Mouse (Mus musculus): Measurements from ENCODE around the gene Map4k4. TPM values are rescaled to one million over a fixed set of nuclear protein-coding genes. Genes with fewer than 3 reads are reported as not detected.

Map4k4 gene
- polyA plus RNA-seq, 1 experiment from 2014 or later: 49.3 TPM

GRCm38 (mm10) chr1:39913256-39913655, 12.5 kb downstream of the Map4k4 start:
- H3K4me1 ChIP-seq (ENCODE audit: insufficient read depth): peaks cover 4% of the 10 kb centered on the region; the same call in 1 of the 2 replicates
- H3K27ac ChIP-seq (ENCODE audit: low read depth): no peak overlapping the region
- peaks cover 39% of the 10 kb centered on the region for H3K36me3 ChIP-seq (ENCODE audit: insufficient read depth)
- H3K4me3 ChIP-seq (ENCODE audit: low read depth, low read length): no peak overlapping the region
- WGBS: 73% methylated on average over 4 of the region's 4 CpGs
- ATAC-seq (ENCODE audit: insufficient read depth) (no peak), DNase-seq (no peak)
- H3K4me2 ChIP-seq: no peak overlapping the region
- peaks cover 6% of the 10 kb centered on the region; the same call in 1 of the 2 replicates for H3K9me3 ChIP-seq (ENCODE audit: low read depth, low read length)
- H3K27me3 ChIP-seq (ENCODE audit: insufficient read depth, low read length): no peaks in the 10 kb centered on the region
- no peak overlapping the region for H3K9ac ChIP-seq
- no peak for TF ChIP-seq CTCF (IDR thresholded peaks at IDR 0.05; ENCODE audit: low read depth)

DNA sequence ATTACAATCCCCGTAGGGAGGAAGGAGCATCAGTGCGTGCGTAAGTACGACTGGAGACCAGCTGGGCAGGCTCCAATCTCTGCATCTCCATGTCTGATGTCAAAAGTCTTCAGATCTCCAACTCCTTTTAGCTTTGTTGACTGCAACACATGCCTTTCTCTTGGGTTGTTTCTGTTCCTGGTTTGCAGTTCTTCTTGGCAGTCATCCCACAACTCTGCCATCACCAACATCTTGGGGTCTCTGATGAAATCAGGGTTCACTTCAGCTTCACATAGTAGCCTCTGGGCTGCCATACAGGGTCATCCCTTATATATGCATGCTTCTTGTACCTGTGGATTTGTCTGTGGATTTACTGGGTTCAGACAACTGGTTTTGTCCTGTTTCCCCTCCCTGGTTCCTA, 15.4 kb downstream of the Map4k4 start:
- Histone ChIP-seq H3K9ac (no peak overlapping the region), H3K4me2 (no peak overlapping the region), H3K9me3 (ENCODE audit: low read depth, low read length) (peaks cover 6% of the 10 kb centered on the region; the same call in 1 of the 2 replicates), H3K4me1 (ENCODE audit: insufficient read depth) (peaks cover 9% of the 10 kb centered on the region; the same call in 1 of the 2 replicates), H3K27me3 (ENCODE audit: insufficient read depth, low read length) (no peaks in the 10 kb centered on the region), H3K27ac (ENCODE audit: low read depth) (no peak overlapping the region), H3K36me3 (ENCODE audit: insufficient read depth) (peaks cover 23% of the 10 kb centered on the region), H3K4me3 (ENCODE audit: low read depth, low read length) (no peak overlapping the region)
- WGBS: 89% methylated on average over 4 of the region's 4 CpGs
- ATAC-seq (ENCODE audit: insufficient read depth) (no peak), DNase-seq (no peak)
- no peak for TF ChIP-seq CTCF (IDR thresholded peaks at IDR 0.05; ENCODE audit: low read depth)

- no peak for ATAC-seq (ENCODE audit: insufficient read depth)
These were observed 17.3 kb downstream of the Map4k4 start for GRCm38 (mm10) chr1:39917855-39918516.

DNA sequence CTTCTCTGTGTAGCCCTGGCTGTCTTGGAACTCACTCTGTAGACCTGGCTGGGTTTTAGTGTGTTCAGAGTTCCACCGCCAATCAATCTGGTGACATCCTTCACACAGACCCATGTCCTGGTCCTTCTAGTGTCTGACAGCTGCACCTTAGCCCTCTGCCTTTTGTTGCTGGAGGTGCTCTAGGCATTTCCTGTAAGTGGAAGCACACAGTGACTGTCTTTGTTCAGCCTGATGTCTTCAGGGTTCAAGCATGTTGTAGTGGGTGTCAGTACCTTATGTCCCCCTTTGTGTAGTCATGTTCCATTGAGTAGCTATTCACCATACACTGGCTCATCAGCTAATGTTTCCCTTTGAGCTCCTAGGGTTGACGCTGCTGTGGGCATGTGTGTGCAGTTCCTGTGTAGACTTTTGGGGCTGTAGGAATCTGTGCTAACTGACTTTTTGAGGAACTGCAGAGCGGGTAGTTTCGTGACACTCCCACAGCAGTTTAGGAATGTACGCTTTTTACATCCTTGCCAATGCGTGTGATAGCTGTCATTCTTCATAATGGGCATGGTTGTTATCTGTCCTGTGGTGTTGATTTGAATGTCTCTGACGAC, 17.9 kb downstream of the Map4k4 start:
- Histone ChIP-seq H3K4me1 (ENCODE audit: insufficient read depth) (peaks cover 31% of the 10 kb centered on the region), H3K36me3 (ENCODE audit: insufficient read depth) (peaks cover 8% of the 10 kb centered on the region; the same call in 1 of the 2 replicates), H3K27me3 (ENCODE audit: insufficient read depth, low read length) (no peaks in the 10 kb centered on the region), H3K27ac (ENCODE audit: low read depth) (no peak overlapping the region), H3K4me3 (ENCODE audit: low read depth, low read length) (no peak overlapping the region), H3K9me3 (ENCODE audit: low read depth, low read length) (peaks cover 6% of the 10 kb centered on the region; the same call in 1 of the 2 replicates), H3K9ac (no peak overlapping the region), H3K4me2 (no peak overlapping the region)
- ATAC-seq (ENCODE audit: insufficient read depth) (no peak), DNase-seq (no peak)
- WGBS: 61% methylated on average over 7 of the region's 7 CpGs
- TF ChIP-seq CTCF (IDR thresholded peaks at IDR 0.05; ENCODE audit: low read depth): no peak

More at GRCm38 (mm10) chr1:39917855-39918516, 17.3 kb downstream of the Map4k4 start:
- peaks cover 13% of the 10 kb centered on the region; the same call in 1 of the 2 replicates for H3K36me3 ChIP-seq (ENCODE audit: insufficient read depth)
- H3K27me3 ChIP-seq (ENCODE audit: insufficient read depth, low read length): no peaks in the 10 kb centered on the region
- no peak overlapping the region for H3K4me2 ChIP-seq
- TF ChIP-seq CTCF (IDR thresholded peaks at IDR 0.05; ENCODE audit: low read depth): no peak
- H3K4me3 ChIP-seq (ENCODE audit: low read depth, low read length): no peak overlapping the region
- peaks cover 6% of the 10 kb centered on the region; the same call in 1 of the 2 replicates for H3K9me3 ChIP-seq (ENCODE audit: low read depth, low read length)
- H3K27ac ChIP-seq (ENCODE audit: low read depth): no peak overlapping the region
- peaks cover 25% of the 10 kb centered on the region for H3K4me1 ChIP-seq (ENCODE audit: insufficient read depth)
- no peak overlapping the region for H3K9ac ChIP-seq
- DNase-seq: no peak
- 72% methylated on average over 13 of the region's 13 CpGs for WGBS

GRCm38 (mm10) chr1:39920616-39921015, 19.9 kb downstream of the Map4k4 start:
- Histone ChIP-seq H3K9ac (no peak overlapping the region), H3K4me3 (ENCODE audit: low read depth, low read length) (no peak overlapping the region), H3K36me3 (ENCODE audit: insufficient read depth) (peaks cover 10% of the 10 kb centered on the region; the same call in 1 of the 2 replicates), H3K4me2 (no peak overlapping the region), H3K27ac (ENCODE audit: low read depth) (no peak overlapping the region), H3K9me3 (ENCODE audit: low read depth, low read length) (no peaks in the 10 kb centered on the region), H3K4me1 (ENCODE audit: insufficient read depth) (peaks cover 34% of the 10 kb centered on the region), H3K27me3 (ENCODE audit: insufficient read depth, low read length) (no peaks in the 10 kb centered on the region)
- 44% methylated on average over 2 of the region's 2 CpGs for WGBS
- DNase-seq: no peak
- TF ChIP-seq CTCF (IDR thresholded peaks at IDR 0.05; ENCODE audit: low read depth): no peak
- ATAC-seq (ENCODE audit: insufficient read depth): no peak

DNA sequence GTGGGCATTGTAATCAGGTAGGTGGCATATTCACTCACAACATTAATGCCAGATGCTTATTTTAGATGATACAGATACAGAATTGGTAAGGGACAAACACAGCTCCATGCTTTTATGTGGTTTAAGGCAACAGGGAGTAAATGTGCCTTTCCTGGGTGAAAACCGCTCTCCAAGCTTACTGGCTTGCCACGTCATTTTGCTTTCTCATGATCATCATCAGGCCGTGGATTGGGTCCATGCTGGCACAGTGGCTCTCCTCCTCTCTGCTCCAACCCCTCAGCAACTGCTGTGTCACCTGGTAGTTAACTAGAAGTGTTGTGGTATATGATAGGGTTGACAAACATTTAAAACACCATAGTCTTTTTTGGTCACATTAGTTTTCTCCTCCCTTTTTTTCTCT, 21.3 kb downstream of the Map4k4 start:
- Histone ChIP-seq H3K4me2 (no peak overlapping the region), H3K9ac (no peak overlapping the region), H3K9me3 (ENCODE audit: low read depth, low read length) (no peaks in the 10 kb centered on the region), H3K27me3 (ENCODE audit: insufficient read depth, low read length) (no peaks in the 10 kb centered on the region), H3K27ac (ENCODE audit: low read depth) (no peak overlapping the region), H3K36me3 (ENCODE audit: insufficient read depth) (peaks cover 14% of the 10 kb centered on the region; the same call in 1 of the 2 replicates), H3K4me3 (ENCODE audit: low read depth, low read length) (no peak overlapping the region), H3K4me1 (ENCODE audit: insufficient read depth) (peaks cover 34% of the 10 kb centered on the region)
- TF ChIP-seq CTCF (IDR thresholded peaks at IDR 0.05; ENCODE audit: low read depth): no peak
- ATAC-seq (ENCODE audit: insufficient read depth) (no peak), DNase-seq (no peak)
- WGBS: 74% methylated on average over 3 of the region's 3 CpGs

GRCm38 (mm10) chr1:39922714-39923113, 22.0 kb downstream of the Map4k4 start:
- Histone ChIP-seq H3K36me3 (ENCODE audit: insufficient read depth) (peaks cover 14% of the 10 kb centered on the region; the same call in 1 of the 2 replicates), H3K4me3 (ENCODE audit: low read depth, low read length) (no peak overlapping the region), H3K27ac (ENCODE audit: low read depth) (peak overlapping the region; percentile 33; the same call in 1 of the 2 replicates), H3K9ac (no peak overlapping the region), H3K27me3 (ENCODE audit: insufficient read depth, low read length) (no peaks in the 10 kb centered on the region), H3K4me1 (ENCODE audit: insufficient read depth) (peaks cover 34% of the 10 kb centered on the region), H3K4me2 (peak overlapping the region; percentile 24; the same call in 1 of the 2 replicates), H3K9me3 (ENCODE audit: low read depth, low read length) (no peaks in the 10 kb centered on the region)
- no peak for TF ChIP-seq CTCF (IDR thresholded peaks at IDR 0.05; ENCODE audit: low read depth)
- ATAC-seq (ENCODE audit: insufficient read depth): peak; percentile 41; the same call in 1 of the 2 replicates
- WGBS: 28% methylated on average over 8 of the region's 8 CpGs
- DNase-seq: peak; percentile 68

Data from lung, embryonic 14.5 days (tissue).